Mouse (Mus musculus): ENCODE measurements around the gene Gm10643. TPM values are rescaled to one million over a fixed set of nuclear protein-coding genes. Genes with fewer than 3 reads are reported as not detected.
A peak's percentile ranks its signal among the peaks of the same experiment; 100 is the strongest.

Gene Gm10643
- total RNA-seq (2021) = 1 to 10 TPM; 4.7 to 5.0 TPM
- long read RNA-seq, experiment 1, partial matches to known transcripts = 0 of 1 reads
- long read RNA-seq, experiment 1, other reads (novel, unspliced or antisense) = 0 of 1 reads
- long read RNA-seq, experiment 2 = 0 reads

DNA sequence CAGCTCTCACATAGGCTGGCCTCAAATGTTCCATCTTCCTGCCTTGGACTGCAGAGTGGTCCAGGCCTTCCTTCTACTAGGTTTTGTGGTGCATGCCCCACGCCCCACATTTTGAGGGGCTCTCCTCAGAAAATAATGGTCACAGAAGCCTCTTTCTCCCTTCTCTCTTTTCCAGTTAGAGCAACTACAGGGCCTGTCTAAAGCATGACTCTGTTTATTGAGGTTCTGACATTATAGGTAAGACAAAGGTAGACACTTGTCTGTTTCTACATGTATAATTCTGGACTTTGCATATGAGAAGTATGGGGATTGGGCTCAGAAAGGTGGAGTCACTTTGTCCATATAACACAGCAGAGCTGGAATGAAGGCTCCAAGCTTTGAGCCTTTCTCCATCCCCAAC is at the start of gene Gm10643:
Gm10643 (minus strand) TSS at position 101 of the 400 bp plus-strand sequence.
- DNase-seq (ENCODE audit: low spot score in 2 of 2) = no peak

DNA sequence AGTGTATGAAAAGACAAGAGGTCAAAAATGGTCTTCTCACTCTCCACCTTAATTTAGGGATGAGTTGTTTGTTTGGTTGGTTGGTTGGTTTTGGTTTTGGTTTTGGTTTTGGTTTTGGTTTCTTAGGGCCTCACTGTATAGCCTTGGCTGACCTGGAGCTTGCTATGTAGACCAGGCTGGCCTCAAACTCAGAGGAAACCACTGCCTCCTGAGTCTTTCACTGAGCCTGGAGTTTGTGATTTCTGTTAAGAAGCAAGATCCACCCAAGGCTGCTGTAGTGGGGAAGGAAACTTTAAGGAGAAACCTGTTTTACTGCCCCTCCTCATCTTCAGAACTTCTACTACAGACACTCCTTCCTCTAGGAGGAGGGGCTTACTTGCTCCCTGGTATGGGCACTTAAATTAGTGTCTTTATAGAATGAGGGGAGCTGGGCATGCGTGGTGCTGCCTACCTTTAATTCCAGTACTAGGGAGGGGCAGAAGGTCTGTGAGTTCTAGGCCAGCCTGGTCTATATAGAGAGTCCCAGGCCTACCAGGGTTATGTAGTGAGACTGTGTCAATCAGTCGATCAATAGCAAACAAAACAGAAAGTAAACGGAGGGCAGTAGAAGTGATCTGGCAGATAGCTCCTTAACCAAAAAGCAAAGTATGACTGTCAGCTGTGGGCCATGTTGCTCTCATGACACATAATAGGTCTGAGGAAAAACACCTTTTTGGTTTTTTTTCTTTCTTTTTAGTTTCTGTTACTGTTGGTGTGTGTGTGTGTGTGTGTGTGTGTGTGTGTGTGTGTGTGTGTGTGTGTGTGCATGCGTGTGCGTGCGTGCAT is 41.5 kb upstream of the Gm10643 start:
- no peak for DNase-seq (ENCODE audit: low spot score in 2 of 2)

DNA sequence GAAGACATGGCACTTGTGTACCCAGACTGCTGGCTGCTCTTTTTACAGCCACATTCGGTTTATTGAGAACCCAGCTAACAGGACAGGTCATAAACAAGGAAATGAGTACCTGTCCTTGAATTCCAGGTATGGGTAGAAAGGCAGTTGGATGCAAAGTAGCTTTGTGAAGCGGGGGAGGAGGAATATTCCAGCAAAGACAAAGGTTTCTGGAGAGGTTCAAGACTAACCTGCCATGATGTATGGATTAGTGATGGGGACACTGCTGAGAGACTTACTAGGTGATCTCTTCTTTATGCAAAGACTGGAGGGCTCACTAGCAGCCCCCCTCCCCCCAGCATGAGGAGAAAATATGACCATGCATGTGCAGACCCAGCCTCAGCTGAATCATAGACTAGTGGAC is 40.7 kb upstream of the Gm10643 start:
- no peak for DNase-seq (ENCODE audit: low spot score in 2 of 2)

- DNase-seq (ENCODE audit: low spot score in 2 of 2) = peak; percentile 95 to 98
Measured at GRCm38 (mm10) chr8:84104697-84105609, 40.0 kb upstream of the Gm10643 start, which contains the start of gene Dcaf15. Dcaf15 (minus strand) TSS chr8:84104768.

GRCm38 (mm10) chr8:84104221-84104620 is 39.3 kb upstream of the Gm10643 start:
- peak in 1 of 2 experiments; percentile 57 for DNase-seq (ENCODE audit: low spot score in 2 of 2)

GRCm38 (mm10) chr8:84103601-84104000 is 38.7 kb upstream of the Gm10643 start:
- no peak for DNase-seq (ENCODE audit: low spot score in 2 of 2)

DNA sequence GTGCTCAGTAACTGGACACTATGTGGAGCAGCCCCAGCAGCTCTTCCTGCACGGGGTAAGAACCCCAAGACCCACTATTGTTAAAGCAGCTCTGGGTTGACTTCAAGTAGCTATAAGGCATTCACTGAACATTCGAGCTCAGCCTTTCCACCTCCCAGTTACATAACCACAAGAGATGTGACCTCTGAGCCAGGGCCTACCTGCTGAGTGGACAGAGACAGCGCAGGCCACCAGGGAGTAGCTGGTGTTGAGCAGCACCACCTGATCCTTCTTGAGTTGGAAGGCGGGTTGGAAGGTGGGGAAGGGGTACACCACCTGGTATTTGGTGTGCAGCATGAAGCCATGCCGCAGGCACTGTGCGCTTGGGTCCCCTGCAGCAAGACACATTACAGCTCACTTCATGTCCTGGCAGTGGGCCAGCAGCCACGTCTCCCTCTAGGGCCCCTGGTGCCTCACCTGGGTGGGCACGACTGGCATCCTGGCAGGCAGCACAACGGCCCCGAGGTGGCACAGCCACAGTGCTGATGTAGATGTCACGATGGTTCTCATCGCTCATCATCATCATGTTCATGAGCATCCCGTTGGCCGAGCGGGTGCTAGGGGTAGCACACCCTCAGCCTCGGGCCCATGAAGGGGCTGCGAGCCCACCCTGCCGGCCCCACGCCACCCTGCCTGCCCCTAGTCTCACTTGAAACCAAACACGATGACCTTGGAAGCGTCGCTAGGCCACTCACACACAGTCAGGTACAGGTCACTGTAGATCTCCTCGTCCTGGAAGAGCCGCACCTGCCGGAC is 36.7 kb upstream of the Gm10643 start:
- DNase-seq (ENCODE audit: low spot score in 2 of 2) = no peak

GRCm38 (mm10) chr8:84098376-84098775 is 33.4 kb upstream of the Gm10643 start:
- no peak for DNase-seq (ENCODE audit: low spot score in 2 of 2)

DNA sequence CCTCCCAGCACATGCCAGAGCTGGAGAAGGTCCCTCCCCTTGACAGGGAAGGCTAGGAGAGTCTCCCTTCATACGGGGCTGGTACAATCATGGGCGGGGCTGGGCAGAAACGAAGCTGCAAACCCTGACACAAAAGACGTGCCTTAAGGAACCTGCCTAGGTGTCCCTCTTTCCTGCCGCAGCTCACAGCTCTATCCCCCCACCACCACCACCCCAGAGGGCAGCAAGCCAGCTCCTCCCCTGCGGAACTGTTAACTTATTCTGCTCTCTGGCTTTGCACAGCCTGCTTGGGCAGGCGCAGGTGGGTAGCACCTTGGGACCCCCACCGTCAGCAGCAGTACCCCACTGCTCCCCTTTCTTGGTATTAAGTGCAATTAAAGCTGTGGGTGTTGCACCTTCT is 31.1 kb upstream of the Gm10643 start:
- no peak for DNase-seq (ENCODE audit: low spot score in 2 of 2)

DNA sequence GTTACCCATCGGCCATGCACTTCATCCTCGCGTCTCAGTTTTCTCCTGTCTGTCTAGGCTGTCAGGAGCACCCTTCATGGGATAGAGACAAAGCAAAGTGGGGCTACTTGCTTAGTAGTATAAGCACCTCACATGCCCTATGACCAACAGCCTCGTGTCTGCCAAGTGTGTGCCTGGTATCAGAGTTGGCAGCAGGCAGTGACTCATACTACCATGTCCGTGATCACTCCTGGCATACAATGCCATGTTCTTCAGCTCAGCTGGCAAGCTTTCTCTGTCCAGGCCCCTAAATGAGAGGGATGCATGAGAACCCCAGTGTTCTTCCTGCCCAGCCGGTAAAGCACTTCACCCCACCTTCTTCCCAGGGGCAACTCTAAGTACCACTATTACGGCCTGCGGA is 25.6 kb upstream of the Gm10643 start:
- DNase-seq (ENCODE audit: low spot score in 2 of 2) = no peak

DNA sequence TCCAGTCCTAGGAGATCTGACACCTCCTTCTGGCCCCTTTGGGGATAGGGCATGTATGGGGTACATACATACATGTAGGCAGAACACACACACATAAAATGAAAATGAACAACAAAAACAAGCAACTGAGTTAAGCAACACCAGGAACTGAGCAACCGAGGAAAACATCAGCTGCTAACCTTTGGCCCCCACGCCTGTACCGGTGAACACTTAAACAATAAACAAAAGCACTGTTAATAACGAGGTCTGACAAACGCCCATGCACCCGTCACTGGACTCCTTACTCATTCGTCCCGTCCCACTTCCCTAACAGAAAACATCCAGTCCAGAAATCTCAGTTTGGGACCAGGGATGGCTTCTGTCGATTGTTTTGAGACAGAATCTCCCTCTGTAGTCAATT is 24.3 kb upstream of the Gm10643 start:
- no peak for DNase-seq (ENCODE audit: low spot score in 2 of 2)

- no peak for DNase-seq (ENCODE audit: low spot score in 2 of 2)
Measured at GRCm38 (mm10) chr8:84087821-84088220, 22.9 kb upstream of the Gm10643 start.

DNA sequence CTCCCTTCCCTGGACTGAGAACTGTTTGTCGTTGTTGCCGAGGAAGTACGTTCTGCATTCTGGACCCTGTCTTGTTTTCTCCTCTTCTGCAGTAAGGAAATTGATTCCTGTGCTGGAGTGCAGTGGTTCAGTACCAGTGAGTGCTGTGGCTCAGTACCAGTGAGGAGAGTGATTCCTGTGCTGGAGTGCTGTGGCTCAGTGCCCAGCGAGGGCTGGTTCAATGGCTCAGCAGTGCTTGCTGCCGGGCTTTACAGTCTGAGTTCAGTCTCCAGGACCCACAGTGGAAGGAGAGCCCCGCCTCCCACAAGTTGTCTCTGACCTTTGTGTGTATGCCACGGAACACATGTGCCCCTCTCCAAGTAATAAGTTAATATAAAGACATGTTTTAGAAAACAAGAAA is 22.2 kb upstream of the Gm10643 start:
- no peak for DNase-seq (ENCODE audit: low spot score in 2 of 2)

DNA sequence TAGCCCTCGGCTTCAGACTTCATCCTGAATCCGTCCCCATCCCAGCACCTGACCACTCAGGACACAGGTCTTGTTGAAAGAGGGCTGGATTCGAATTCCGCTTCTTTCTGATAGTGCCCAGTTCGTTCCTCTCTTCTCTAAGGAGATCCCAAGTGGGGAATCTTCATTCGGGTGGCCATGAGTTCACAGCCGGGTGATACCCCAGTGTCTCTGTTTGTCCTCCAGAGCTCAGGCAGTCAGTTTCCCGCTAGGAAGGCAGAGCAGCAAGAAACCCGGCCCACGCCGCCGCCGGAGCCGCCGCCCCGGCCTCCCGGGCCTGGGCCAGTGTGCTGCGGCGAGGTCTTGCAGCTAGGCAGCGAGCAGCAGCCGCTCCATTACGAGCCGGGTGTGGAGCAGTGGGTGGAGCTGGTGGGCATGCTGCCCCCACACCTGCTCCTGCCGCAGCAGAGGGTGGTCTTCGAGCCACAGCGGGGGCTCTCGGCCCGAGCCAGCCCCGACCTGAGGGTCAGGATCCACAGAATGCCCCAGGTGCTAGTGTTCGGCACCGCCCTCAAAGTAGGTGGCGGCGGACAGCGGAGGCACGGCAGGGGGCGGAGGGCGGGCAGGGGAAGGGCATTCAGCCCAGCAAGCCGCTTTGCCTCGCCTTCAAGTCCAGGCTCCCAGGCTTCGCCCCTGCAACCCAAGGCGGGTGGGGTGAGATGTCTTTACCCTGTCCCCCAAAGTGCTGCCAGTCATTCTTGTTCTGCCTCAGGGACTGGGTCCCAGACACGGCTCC is 19.6 kb upstream of the Gm10643 start:
- no peak for DNase-seq (ENCODE audit: low spot score in 2 of 2)

DNA sequence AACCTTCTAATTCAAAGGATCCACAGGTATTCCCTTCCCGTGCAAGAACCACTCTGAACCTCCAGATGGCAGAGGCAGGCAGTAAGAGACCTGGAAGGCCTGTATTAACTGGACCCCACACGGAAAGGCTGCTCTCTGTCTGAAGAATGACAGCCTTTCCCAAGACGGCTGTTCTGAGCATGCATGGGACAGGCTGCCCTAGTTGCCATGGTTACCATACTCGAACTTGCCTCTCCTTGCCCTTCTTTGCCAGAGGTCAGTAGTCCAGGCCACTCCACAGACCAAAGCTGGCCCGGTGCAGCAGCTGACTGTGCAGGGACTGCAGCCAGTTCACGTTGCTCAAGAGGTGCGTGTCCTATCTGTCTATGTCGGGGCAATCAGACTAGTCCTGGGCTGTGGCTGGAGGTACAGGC is 18.9 kb upstream of the Gm10643 start:
- no peak for DNase-seq (ENCODE audit: low spot score in 2 of 2)

- no peak for DNase-seq (ENCODE audit: low spot score in 2 of 2)
Measured at GRCm38 (mm10) chr8:84079206-84079605, 14.3 kb upstream of the Gm10643 start.

DNA sequence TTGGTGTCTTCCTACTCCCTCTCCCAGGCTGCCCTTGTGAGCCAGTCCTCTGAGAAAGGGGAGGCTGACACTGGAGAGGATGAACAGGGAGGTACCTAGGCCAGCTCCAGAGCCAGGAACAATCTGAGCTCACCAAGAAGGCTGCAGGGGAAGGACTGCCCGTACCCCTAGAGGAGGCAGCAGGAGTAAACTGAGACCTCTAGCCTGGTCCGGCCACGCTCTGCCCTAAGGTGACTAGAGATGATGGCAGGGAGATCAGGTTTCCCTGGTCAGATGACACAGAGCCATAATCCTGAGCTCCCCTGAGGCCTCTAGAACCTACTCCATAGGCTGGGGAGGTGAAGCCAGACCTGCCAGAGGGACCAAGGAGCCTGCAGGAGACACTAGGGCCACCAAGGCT is 11.9 kb upstream of the Gm10643 start:
- DNase-seq (ENCODE audit: low spot score in 2 of 2) = no peak

DNA sequence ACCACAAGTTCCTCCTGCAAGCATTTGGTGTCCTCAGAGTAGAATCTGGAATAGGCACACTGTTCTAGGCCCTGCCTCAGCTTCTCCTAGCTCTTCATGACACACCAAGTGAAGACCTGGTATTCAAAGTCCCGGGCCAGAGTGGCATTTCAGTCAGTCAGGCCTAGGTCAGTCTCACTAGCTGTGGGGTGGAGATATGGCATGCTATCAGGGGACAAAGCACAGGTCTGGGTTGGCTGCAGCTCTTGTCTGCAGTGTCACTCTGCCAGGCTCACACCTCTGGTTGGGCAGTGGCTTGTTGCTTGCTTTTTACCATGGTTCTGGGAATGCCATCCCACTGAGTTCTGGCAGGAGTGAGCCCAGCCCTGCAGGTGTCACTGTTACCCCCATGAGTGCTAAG is 11.5 kb upstream of the Gm10643 start:
- DNase-seq (ENCODE audit: low spot score in 2 of 2) = no peak

DNA sequence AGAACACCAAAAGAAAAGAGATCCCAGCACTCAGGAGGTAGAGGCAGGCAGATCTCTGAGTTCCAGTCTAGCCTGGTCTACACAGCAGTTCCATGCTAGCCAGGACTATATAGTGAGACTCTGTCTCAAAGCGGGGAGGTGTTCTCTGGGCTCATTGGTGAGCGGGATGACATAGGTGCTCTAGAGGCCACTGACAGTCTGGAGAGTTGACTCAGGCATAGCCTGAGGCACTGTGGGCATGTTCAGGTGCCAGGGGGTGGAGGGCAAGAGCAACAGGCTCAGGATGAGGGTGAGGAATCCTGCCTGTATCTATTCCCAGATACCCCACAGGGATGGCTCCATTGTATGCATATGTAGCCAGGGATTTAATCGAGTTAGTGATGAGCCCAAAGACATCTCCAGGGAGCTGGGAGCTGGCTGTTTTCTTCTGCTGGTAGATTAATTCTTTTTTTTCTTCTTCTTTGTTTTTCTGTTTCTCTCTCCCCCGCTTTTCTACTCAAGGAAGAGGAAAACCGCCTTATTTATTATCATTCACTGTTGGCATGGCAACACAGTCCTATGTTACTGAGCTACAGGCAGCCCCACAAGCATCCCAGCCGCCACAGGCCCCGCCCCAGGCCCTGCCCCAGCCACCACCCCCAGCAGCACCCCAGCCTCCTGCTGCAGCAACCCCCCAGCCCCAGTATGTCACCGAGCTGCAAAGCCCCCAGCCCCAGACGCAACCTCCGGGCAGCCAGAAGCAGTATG is 8.5 kb upstream of the Gm10643 start:
- no peak for DNase-seq (ENCODE audit: low spot score in 2 of 2)

GRCm38 (mm10) chr8:84072321-84072720 is 7.4 kb upstream of the Gm10643 start:
- DNase-seq (ENCODE audit: low spot score in 2 of 2) = no peak

Measured in layer of hippocampus, postnatal 14 days (tissue).